Mouse (Mus musculus) CD4-positive, CD25-positive, alpha-beta regulatory T cell, adult 2 months (primary cell): Measurements from ENCODE around the gene Gm21969.

Source experiments
- DNase-seq: peaks from one replicate; pipeline ENCODE4 v3.0.0-alpha.2; 2012; ENCODE audit warnings: low read depth, low spot score

Gm21969 gene

GRCm38 (mm10) chr4:139602357-139603244 is at the start of gene Gm21969:
TSS of gene Gm21969 (plus strand) at chr4:139603186.
- peak; percentile 86 for DNase-seq

GRCm38 (mm10) chr4:139555235-139555634 is 47.8 kb upstream of the Gm21969 start:
- DNase-seq, result no peak

DNA sequence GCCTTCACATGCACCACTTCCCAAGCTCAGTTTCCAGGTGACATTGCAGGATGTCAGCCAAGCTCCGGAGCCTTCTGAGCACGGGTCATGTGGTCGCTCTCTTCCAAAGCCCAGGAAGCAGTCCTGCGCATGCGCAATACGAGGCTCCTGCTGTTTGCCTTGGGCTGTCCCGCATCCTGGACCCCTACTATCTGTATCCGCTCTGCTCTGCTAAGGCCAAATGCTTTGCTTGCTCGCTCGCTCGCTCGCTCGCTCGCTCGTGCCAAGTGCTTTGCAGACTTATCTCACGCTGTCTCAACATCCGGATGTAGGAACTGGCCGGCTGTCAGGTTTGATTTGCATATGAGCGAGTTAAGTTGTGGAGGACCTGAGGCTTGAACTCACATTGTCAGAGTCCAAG is 47.0 kb upstream of the Gm21969 start:
- DNase-seq, result peak; percentile 31

DNA sequence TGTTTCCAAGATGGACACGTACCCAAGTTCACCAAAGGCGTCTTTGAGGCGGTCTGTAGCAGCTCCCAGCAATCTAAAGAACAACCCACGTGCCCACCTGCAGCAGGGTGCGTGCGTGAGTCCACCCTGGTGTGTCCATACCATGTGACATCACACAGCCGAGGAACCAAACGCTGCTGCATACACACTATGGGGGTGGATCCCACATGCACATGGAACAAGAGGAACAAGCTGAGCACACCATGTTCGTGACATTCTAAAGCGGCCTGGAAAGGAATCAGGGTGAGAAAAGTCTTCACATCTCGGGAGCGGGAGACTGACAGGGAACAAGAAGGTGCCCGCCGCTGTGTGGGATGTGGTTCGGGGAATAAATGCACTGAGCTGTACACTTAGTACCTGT is 34.6 kb upstream of the Gm21969 start:
- no peak for DNase-seq

- peak; percentile 77 for DNase-seq
Observed at GRCm38 (mm10) chr4:139570756-139571155, 32.2 kb upstream of the Gm21969 start.

DNA sequence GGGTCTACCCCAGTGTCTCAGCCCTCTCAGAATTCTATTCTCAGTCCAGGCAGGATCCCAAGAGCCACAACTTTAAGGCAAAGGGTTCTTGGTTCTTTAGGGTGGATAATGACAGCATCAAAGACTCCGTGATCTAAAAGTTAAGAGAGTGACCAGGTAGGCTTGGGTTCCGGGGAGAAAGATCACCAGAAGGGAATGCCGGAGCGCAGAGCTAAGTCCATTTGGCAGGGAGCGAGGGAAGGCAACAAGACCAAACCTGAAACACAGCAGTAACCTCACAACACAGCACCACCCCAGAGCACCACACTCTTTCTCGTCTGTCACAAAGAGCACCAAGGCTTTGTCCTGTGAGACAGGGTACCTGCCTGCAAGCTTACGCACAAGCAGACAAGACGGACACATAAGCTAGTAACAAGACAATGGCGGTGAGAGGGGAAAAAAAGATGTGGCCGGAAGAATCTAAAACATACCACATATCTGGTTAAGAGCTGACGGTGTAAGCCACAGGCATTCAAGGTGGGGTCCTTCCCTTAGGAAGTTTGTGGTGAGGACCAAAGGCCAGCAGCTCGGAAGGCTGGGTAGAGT is 30.0 kb upstream of the Gm21969 start:
- no peak for DNase-seq

- peak; percentile 100 for DNase-seq
Observed at GRCm38 (mm10) chr4:139574156-139574798, 28.7 kb upstream of the Gm21969 start.

DNA sequence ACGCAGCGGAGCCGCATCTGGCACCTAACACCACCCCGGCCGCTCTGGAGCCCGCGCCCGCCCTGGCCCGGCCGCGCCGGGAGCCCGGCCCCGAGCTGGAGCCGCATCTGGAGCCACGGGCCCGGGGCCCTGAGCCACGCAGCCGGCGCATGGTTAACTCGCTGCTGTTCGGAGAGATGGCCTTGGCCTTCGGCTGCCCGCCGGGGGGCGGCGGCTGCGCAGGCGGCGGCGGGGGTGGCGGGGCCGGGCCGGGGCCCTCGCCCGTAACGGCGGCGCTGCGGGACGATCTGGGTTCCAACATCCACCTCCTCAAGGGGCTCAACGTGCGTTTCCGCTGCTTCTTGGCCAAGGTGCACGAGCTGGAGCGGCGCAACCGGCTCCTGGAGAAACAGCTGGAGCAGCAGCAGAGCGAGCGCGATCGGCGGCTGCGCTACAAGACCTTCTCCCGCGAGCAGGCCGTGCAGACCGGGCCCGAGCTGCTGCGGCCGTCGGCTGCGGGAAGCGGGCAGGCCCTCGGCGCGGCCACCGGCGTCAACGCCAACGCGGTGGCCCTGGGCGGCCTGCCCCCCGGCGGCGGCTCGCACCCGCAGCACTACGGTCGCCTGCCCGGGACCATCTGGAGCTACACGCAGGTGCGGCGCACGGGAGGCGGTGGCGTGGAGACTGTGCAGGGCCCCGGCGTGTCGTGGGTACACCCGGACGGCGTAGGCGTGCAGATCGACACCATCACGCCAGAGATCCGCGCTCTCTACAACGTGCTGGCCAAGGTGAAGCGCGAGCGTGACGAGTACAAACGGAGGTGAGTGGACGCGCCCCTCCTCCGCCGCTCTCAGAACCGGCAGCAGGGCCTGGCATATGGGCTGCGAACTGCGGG is 27.9 kb upstream of the Gm21969 start:
- peak; percentile 82 for DNase-seq

DNA sequence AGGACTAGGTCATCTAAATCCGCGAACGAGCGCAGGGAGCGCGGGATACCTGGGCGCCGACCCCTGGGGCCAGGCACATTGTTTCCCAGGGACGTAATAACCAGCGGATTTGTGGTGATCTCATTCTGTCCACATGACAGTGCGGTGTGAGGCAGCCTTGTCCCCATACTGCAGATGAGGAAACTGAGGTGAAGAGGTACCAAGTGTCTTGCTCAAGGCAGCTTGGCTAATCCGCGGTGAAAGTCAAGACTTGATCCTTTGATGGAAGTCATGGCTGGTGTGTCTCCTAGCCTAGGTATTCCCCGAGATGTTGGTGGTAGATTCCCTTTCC is 27.3 kb upstream of the Gm21969 start:
- no peak for DNase-seq

DNA sequence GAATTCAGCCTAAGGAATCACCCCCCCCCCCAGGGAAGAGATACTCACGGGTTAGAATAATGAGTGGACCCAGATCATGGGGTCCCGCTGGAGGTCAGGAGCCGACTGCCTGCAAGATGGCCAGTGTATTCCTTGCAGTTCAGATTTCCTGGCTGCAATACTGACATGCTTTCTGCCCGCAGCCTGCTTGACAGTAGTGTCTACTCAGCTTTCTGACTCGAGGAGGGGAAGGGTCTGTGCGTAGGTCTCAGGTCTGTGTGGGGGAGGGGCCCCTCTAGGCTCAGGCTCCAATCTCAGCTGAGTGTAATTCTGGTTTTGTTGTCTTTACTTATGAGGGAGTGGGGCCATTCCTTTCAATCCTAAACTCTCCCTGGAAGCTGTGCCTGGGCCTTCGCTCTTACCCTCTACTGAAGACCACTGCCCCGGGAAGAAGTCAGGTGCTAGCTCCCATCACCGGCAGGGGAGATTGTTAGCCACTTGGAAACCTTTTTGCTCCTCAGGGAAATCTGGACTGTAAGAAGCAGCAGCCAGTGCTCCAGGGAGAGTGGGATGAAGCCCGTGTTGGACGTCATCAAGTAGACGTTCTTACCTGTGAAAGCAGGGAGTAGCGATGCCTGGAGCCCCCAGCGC is 26.6 kb upstream of the Gm21969 start:
- DNase-seq, result no peak

DNA sequence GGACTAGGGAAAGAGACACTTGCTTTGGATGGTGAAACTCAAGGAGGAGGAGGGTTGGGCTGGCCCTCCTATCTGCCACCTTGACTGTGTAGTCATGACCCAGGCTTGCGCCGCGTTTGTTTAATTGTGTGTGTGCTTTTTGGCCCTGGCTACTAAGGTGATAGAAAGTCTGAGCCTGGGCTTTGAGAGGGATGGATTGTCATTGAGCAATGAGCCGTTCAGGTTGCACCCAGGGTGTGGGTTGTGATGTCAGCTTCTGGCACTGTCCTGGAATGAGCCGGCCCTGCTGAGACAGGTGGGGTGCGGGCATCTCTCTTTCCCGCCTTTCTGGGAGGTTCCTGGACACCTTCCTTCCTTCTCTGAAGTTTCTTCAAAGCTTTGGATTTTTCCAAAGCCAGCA is 26.0 kb upstream of the Gm21969 start:
- no peak for DNase-seq

DNA sequence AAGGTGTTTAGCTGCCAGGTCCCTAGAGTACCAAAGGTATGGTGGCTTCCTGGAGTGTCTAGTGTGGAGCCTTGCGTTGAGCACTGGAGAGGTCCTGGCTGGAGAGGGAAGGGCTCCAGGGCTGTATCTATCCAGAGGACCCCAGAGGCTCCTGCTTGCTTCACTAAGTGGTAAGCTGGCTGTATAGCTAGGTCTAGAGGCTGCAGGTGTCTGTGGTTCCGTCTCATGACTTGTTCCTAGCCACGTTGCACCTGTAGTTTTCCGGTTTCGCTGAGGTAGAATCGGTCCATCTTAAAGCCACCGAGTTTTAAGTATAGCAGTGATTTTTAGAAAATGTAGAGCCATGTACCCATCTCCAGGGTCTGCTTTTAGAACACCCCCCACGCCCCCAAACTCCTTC is 24.6 kb upstream of the Gm21969 start:
- DNase-seq, result peak; percentile 51

GRCm38 (mm10) chr4:139579003-139579402 is 24.0 kb upstream of the Gm21969 start:
- DNase-seq, result peak; percentile 82

DNA sequence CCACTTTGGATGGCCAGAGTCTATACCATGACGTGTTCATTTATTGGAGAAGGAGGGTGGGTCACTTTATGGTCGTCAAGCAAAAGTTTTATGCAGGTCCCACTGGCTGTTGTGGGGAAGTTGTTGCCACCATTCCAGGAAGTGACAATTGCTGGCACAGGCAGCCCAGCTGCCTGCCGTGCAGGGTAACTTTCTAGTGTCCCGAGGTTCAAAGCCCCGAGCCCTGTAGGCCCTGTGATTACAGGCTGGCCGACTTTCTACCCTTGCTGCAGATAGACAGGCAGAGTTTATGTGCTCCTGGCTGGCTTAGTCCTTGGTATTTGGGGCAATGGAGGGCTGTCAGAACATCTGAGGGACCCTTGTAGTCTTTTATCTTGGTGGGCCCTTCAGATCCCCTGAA is 23.5 kb upstream of the Gm21969 start:
- peak; percentile 52 for DNase-seq

- DNase-seq, result peak; percentile 53
Observed at GRCm38 (mm10) chr4:139580663-139581336, 22.2 kb upstream of the Gm21969 start.

DNA sequence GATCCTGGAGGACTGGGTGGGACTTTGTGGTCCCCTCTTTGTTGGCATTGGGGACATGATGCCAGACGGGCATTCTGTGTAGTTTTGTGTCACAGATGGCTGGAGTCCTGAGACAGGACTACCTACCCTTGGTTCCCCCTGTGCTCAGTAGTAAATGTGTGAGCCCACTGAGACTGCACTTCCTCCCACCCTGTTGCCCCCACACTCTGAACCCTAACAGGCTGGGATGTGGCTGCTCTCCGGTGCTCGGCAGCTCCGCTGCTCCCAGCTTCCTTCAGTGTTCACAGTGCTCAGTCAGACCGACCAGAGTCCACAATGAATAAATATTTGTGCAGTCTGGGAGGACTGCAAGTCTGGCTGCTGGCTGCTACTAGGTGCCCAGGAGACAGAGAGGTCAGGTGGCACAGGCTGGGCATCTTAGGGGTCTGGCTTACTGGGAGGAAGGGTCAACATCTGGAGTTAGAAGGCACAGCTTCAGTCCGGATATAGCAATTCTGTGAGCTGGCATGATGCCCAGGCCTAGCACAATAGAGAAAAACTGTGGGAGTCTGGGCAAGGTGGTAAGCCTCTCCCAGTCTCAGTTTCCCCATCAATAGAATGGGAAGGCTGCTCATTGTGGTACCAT is 21.4 kb upstream of the Gm21969 start:
- no peak for DNase-seq

GRCm38 (mm10) chr4:139582346-139582745 is 20.6 kb upstream of the Gm21969 start:
- DNase-seq, result no peak

DNA sequence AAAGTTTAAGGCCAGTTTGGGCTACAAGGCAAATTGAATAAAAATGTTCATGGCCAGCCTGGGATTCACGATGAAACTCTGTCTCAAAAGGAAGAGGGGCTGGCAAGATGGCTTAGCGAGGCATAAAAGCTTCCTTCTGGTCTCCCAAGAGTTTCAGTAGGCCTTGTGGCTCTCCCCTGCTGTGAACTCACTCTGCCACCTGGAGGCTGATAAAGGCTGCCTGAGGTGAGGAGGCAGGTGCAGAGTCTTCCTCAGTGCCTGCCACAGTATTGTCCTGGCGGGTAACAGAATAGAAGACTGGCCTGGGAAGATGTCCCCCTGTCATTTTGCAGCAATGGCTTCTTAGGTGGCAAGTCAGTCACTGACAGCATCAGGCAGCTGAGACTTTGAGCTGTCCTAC is 20.1 kb upstream of the Gm21969 start:
- DNase-seq, result peak; percentile 40

GRCm38 (mm10) chr4:139583629-139584245 is 19.2 kb upstream of the Gm21969 start:
- DNase-seq, result no peak

GRCm38 (mm10) chr4:139584704-139585103 is 18.3 kb upstream of the Gm21969 start:
- no peak for DNase-seq
